Mouse (Mus musculus): ENCODE measurements around the gene Gm20388.
A peak's percentile ranks its signal among the peaks of the same experiment; 100 is the strongest.

DNA sequence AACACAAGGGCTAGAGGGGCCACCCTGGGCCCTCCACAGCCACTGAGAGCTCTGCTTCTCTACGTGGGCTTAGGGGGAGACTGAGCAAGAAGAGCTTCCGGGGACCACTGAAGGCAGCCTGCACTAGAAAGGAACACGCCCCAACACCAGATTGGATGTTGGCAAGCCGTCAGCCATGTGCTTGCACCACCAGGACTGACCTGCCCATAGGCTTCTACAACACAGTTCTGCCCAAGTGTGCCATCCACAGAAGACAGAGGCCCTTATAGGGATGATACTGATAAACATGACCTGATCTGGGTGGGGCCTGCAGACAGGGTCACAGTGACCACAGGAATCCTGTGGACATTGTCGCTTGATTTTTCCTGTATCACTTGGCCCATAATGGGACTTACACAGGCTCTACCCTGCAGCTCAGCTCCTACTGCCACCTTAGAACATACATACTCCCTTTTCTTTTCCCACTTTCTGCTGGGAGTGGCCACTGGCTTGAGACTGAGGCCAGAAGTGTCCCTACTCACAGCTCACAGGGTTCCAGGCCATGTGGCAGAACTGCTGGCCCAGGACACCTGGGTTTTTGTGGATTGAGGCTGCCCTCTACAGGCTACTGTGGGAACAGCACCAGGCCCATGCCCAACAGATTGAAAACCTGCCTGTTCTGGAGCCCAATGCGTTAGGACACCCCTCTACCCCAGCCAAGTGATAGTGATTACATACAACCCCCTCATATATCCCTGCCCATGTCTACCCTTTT, 2422.3 kb downstream of the Gm20388 start:
- TF ChIP-seq TAL1 (conservative IDR thresholded peaks at IDR 0.05; ENCODE audit: low read depth, low read length): no peak
- TF ChIP-seq GATA1 (IDR thresholded peaks at IDR 0.05; ENCODE audit: borderline replicate concordance, low read length): no peak
- TF ChIP-seq CTCF (IDR thresholded peaks at IDR 0.05; ENCODE audit: low read depth, low read length): peak; percentile 96
- no peak; the same call in 1 of the 2 replicates for TF ChIP-seq POLR2AphosphoS5 (IDR thresholded peaks at IDR 0.05; ENCODE audit: insufficient replicate concordance, low read depth, low read length)
- no peak for TF ChIP-seq GATA2 (IDR thresholded peaks at IDR 0.05; ENCODE audit: borderline replicate concordance, low read depth, low read length)

Measured in G1E (cell line).